Mouse (Mus musculus): ENCODE measurements around the gene Arhgap27.
A peak's percentile ranks its signal among the peaks of the same experiment; 100 is the strongest.
"Not testable (repeated sequence)": the region's sequence is repeated elsewhere in the genome, so short reads cannot be mapped to it uniquely, and the experiment has no call there.

The Arhgap27 gene

DNA sequence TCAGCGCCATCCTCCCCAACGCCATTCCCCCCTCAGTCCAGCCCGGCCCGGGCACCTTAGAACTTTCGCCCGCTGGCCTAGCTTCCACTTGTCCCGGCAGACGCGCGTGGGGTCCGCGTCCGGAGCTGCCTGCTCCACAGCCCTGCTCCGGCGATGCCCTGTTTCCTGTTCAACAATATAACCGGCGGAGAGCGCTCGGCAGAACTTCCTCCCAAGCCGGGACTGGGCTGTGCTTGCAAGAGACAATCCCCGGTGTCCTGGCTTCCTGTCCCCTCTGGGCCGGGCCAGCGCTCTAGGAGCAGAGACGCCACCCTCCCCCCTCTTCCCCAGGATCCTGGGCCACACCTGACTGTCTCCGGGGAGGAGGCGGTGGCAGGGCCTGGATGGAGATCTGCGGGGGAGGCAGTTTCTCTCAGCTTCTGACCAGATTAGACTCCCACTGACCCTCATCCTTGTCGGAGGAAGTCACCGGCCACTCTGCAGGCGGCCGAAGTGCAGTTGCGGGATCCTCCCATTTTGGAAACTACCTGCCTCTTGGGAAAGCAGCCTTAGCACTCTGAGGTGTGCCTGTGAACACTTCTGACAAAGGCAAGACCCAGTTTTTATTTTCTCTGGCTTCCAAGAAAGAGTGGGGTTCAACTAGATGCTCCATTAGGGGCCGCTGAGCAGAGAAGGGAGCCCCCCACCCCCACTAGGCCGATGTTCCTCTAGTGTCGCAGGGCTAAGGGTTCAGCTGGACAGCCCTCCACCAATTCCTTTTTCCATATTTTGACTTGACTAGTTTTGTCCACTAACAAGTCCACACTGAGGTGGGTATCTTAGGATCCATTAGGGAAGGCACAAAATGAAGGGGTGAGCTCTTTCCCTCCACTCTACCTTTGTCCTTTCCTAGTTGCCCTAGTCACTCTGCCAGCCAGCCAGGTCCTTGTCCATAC lies at the start of gene Arhgap27:
Gene Arhgap27 (minus strand): TSS at position 479 of the 935 bp plus-strand sequence.
- DNase-seq (ENCODE audit: low spot score): peak; percentile 50

DNA sequence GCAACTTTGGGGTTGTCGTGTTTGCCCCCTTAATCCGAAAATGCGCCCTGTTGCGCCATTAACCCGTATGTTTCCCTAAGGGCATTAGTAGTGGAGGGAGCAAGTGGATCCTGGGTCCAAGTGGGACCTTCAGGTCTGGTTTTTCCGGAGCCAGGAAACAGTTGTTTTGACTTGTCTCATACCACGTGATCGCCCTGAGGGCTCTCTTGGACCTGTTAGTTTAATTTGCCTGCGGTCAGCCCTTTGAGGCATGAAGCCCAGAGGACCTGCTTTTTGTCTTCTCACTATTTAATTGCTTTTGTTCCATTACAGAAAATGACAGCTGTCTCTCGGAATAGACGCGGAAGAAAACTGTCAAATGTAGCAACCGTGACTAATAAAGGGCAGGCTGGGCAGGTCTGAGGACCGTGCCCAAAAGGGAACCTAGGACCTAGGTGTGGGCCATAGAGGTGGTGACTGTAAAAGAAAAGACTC lies 49.5 kb upstream of the Arhgap27 start:
- no peak for DNase-seq (ENCODE audit: low spot score)

GRCm38 (mm10) chr11:103411981-103412949 lies 48.8 kb upstream of the Arhgap27 start, which contains the start of gene Plekhm1:
Gene Plekhm1, minus strand, starts transcription at chr11:103412687.
- peak; percentile 96 for DNase-seq (ENCODE audit: low spot score)

DNA sequence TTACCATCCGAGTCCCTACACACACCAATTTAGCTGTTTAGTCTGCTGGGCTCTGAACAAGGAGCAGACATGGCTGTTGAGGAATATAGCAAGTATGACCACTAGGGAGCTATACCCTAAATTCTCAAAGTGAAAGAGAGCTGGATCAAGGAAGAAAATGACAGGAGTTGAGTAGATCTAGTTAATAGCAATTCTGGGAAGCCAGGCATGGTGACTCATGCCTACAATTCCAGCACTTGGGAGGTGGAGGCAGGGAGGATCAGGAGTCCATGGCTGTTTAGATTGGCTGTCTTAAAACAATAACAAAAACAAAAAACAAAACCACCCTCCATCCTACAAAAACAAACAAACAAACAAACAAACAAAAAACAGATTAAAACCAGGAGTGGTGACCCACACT lies 47.8 kb upstream of the Arhgap27 start:
- DNase-seq (ENCODE audit: low spot score): no peak

- DNase-seq (ENCODE audit: low spot score): no peak
Measured at GRCm38 (mm10) chr11:103408880-103409279, 45.4 kb upstream of the Arhgap27 start.

DNA sequence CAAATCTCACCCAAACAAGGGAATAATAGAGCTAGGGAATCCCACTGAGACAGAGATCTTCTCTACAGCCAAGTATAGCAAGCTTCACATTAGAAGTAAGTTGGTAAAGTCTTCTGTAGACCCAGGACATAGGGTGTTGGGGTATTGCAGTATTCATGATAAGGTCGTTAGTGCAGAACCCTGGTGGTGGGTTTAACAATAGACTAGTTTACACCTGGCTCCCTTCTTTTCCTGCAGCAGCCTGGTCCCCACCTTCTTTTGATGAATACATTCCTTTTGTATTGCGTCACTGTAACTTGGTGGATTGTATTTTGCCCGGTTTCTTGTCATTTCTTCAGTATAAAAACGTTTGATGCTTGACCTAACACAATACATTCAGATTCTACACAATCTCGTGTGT lies 43.6 kb upstream of the Arhgap27 start:
- DNase-seq (ENCODE audit: low spot score): not testable (repeated sequence)

- DNase-seq (ENCODE audit: low spot score): no peak
Measured at GRCm38 (mm10) chr11:103406551-103406950, 43.1 kb upstream of the Arhgap27 start.

GRCm38 (mm10) chr11:103405814-103406213 lies 42.3 kb upstream of the Arhgap27 start:
- no peak for DNase-seq (ENCODE audit: low spot score)

- DNase-seq (ENCODE audit: low spot score): no peak
Measured at GRCm38 (mm10) chr11:103404618-103405017, 41.1 kb upstream of the Arhgap27 start.

DNA sequence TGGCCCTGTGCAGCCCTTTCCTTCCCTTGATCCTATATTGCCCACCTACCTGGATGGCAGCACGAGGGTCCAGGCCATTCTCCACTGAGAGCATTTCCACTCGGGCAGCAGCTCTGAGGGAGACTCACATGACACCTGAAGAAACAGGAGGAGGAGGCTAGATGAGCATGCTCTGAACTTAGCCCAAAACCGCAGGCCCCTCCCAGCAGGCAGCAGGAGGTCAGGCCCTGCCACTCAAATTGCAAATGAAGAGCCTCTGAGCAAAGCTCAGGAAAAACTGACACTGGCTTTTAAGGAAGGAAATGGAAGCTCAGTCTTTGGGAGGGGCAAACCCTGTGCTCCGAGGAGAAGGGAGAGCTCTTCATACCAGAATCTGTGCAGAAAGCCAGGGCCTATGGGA lies 40.3 kb upstream of the Arhgap27 start:
- no peak for DNase-seq (ENCODE audit: low spot score)

GRCm38 (mm10) chr11:103402738-103403137 lies 39.2 kb upstream of the Arhgap27 start:
- DNase-seq (ENCODE audit: low spot score): no peak

DNA sequence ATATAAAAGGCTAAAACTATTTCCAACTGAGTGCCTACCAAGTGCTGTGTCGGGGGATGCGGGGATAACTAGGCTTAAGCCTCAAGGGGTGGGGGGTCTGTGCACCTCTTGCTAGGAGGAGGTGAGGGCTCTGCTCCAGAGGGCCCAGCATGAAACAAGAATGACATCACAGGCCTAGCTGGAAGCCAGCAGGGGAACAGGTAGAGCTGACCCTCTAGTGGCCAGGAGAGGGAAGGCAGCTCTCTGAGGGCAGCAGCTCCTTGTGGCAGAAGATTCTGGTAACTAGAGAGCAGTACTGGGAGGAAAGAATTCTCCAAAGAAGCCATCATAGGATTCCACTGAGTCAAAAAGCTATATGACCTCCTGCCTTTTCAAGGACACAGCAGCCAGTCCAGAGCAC lies 38.7 kb upstream of the Arhgap27 start:
- peak; percentile 43 for DNase-seq (ENCODE audit: low spot score)

DNA sequence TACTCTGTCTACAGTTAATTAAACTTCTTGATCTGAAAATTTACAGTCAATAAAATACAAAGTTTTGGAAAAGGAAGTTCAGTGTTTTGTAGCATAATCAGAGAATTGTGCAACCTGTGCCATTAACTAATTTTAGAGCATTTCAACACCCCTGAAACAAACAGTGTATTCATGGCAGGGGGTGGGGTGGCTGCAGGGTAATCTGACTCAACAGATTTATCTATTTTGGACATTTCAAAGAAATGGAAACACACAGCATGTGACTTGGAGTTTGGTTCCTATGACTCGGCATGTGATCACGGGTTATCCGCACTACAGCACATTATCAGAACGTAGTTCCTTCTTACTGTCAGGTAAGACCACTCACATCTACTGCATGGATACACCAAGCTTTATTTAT lies 36.5 kb upstream of the Arhgap27 start:
- no peak for DNase-seq (ENCODE audit: low spot score)

GRCm38 (mm10) chr11:103399050-103399449 lies 35.6 kb upstream of the Arhgap27 start:
- no peak for DNase-seq (ENCODE audit: low spot score)

DNA sequence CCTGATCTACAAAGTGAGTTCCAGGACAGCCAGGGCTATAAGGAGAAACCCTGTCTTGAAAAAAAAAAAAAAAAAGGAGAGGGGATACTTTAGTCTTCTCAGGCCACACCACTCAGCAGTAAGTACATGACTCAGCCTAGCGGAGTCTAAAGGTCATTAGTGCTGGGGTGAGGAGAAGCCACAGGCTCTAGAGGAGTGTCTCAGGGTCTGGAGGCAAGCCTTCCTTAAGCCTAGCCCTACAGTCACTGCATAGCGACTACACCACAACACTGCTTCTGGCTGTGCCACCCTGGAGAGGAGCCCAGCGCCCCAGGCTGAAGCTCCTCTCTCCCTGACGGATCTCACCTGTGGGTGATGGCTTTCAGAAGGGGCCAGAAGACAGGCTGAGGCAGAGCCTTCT lies 33.2 kb upstream of the Arhgap27 start:
- DNase-seq (ENCODE audit: low spot score): no peak

DNA sequence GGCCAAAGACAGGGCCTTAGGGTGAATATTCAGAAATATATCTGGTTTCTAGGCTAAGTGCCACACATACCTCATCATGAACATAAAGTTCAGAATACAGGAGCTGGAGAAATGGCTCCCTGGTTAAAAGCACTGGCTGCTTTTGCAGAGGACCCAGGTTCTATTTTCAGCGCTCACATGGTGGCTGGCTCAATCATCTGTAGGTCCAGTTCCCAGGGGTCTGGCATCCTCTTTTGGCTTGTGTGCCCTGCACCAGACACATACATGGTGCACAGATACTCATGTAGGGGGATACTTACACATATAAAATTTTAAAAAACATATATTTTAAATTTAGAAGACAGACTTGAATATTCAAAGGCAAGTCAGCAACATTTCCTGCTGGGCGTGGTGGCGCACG lies 32.7 kb upstream of the Arhgap27 start:
- no peak for DNase-seq (ENCODE audit: low spot score)

- DNase-seq (ENCODE audit: low spot score): no peak
Measured at GRCm38 (mm10) chr11:103394604-103395003, 31.1 kb upstream of the Arhgap27 start.

DNA sequence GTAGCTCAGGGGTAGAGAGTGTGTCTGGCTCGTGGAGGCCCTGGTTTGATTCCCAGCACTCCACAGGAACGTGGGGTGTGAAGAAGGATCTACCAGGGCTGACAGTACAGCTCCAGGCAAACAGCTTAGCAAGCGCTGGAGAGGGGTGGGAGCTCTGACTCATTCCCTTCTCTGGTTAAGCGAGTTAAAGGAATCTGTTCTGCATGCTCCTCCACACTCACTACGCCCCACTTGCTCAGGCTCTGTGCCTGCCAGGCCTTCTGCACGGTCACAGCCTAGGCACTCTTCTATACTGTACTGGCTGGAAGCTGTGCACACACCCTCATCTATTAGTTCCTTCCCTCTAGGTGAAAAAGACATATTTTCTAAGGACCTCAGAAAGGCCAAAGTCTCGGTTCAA lies 30.5 kb upstream of the Arhgap27 start:
- no peak for DNase-seq (ENCODE audit: low spot score)

DNA sequence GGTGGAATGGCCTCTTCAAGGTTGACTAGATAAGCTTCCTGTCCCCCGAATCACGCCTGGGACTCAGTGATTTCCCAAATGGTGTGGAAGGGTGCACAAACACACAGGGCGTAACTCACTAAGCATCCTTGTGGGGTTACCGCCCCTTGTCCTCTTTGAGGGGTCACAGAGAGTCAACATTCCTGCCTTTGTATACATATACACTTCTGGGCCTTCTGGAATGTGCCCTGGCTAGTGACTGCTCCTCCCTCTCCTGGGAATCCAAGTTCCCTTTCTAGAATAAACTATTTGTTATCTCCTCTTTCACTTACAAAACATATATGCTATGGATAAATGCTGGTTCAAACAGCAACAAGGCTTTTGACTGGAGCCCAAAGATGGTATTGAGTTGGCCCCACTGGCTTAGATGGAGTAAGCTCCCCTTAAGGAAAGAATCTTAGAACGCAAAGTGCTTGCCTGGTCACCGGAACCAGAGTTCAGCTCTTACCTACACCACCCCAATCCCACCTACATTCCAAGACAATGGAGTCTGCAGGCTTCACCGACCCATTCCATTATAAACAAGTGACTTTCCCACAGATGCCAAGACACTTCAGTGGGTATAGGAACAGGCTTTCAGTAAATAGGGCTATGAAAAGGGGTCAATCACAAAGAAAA lies 24.5 kb upstream of the Arhgap27 start:
- DNase-seq (ENCODE audit: low spot score): no peak

GRCm38 (mm10) chr11:103386827-103387226 lies 23.3 kb upstream of the Arhgap27 start:
- no peak for DNase-seq (ENCODE audit: low spot score)

GRCm38 (mm10) chr11:103381956-103382613 lies 18.6 kb upstream of the Arhgap27 start:
- DNase-seq (ENCODE audit: low spot score): no peak
